Mouse (Mus musculus): Measurements from ENCODE around the gene Sel1l3. TPM values are rescaled to one million over a fixed set of nuclear protein-coding genes. Genes with fewer than 3 reads are reported as not detected.

Gene Sel1l3
- polyA plus RNA-seq, 1 experiment from 2014 or later: 3.8 TPM

GRCm38 (mm10) chr5:53193092-53194030 is 20.4 kb downstream of the Sel1l3 start:
- Histone ChIP-seq H3K27ac (peak overlapping the region; percentile 32; the same call in 1 of the 2 replicates), H3K4me2 (replicated peaks) (no peak overlapping the region), H3K9me3 (no peaks in the 10 kb centered on the region), H3K9ac (replicated peaks) (no peak overlapping the region), H3K4me1 (replicated peaks) (peaks cover 2% of the 10 kb centered on the region; the same call in 1 of the 2 replicates), H3K27me3 (no peaks in the 10 kb centered on the region), H3K36me3 (no peaks in the 10 kb centered on the region), H3K4me3 (replicated peaks) (no peak overlapping the region)
- 0 out of 2 replicates have a peak, but pooled peaks have one; percentile 14 for ATAC-seq
- 56% methylated on average over 13 of the region's 13 CpGs for WGBS

GRCm38 (mm10) chr5:53188608-53189007 is 25.1 kb downstream of the Sel1l3 start:
- no peak overlapping the region for H3K9ac ChIP-seq (replicated peaks)
- 75% methylated on average over 2 of the region's 2 CpGs for WGBS
- no peak for ATAC-seq

GRCm38 (mm10) chr5:53187245-53187644 is 26.5 kb downstream of the Sel1l3 start:
- Histone ChIP-seq H3K27ac (no peak overlapping the region), H3K36me3 (no peaks in the 10 kb centered on the region), H3K9me3 (no peaks in the 10 kb centered on the region), H3K4me2 (replicated peaks) (no peak overlapping the region), H3K9ac (replicated peaks) (no peak overlapping the region), H3K27me3 (no peaks in the 10 kb centered on the region), H3K4me1 (replicated peaks) (peaks cover 15% of the 10 kb centered on the region), H3K4me3 (replicated peaks) (no peak overlapping the region)
- no peak for ATAC-seq
- WGBS: 72% methylated on average over 10 of the region's 10 CpGs

More at GRCm38 (mm10) chr5:53188608-53189007, 25.1 kb downstream of the Sel1l3 start:
- peaks cover 18% of the 10 kb centered on the region for H3K4me1 ChIP-seq (replicated peaks)
- no peak overlapping the region for H3K4me2 ChIP-seq (replicated peaks)
- H3K9me3 ChIP-seq: no peaks in the 10 kb centered on the region
- H3K4me3 ChIP-seq (replicated peaks): no peak overlapping the region
- H3K27ac ChIP-seq: no peak overlapping the region
- no peaks in the 10 kb centered on the region for H3K36me3 ChIP-seq
- no peaks in the 10 kb centered on the region for H3K27me3 ChIP-seq

GRCm38 (mm10) chr5:53185803-53186202 is 27.9 kb downstream of the Sel1l3 start:
- Histone ChIP-seq H3K9me3 (no peaks in the 10 kb centered on the region), H3K27ac (0 out of 2 replicates have a peak overlapping the region, but pooled peaks have one; percentile 2), H3K4me2 (replicated peaks) (peak overlapping the region; percentile 16), H3K36me3 (no peaks in the 10 kb centered on the region), H3K27me3 (no peaks in the 10 kb centered on the region), H3K9ac (replicated peaks) (no peak overlapping the region), H3K4me3 (replicated peaks) (no peak overlapping the region), H3K4me1 (replicated peaks) (peaks cover 15% of the 10 kb centered on the region)
- 38% methylated on average over 11 of the region's 11 CpGs for WGBS
- ATAC-seq: peak; percentile 67

- Histone ChIP-seq H3K4me3 (replicated peaks) (no peak overlapping the region), H3K9me3 (no peaks in the 10 kb centered on the region), H3K36me3 (no peaks in the 10 kb centered on the region), H3K4me1 (replicated peaks) (0 out of 2 replicates have a peak, but pooled peaks cover 3% of the 10 kb centered on the region), H3K27ac (no peak overlapping the region), H3K9ac (replicated peaks) (no peak overlapping the region), H3K4me2 (replicated peaks) (no peak overlapping the region), H3K27me3 (no peaks in the 10 kb centered on the region)
- 80% methylated on average over 5 of the region's 5 CpGs for WGBS
- no peak for ATAC-seq
These were observed 33.8 kb downstream of the Sel1l3 start for GRCm38 (mm10) chr5:53179965-53180364.

GRCm38 (mm10) chr5:53176703-53177102 is 37.0 kb downstream of the Sel1l3 start:
- no peak for ATAC-seq
- H3K4me1 ChIP-seq (replicated peaks): peaks cover 8% of the 10 kb centered on the region; the same call in 1 of the 2 replicates

GRCm38 (mm10) chr5:53176075-53176474 is 37.7 kb downstream of the Sel1l3 start:
- Histone ChIP-seq H3K36me3 (no peaks in the 10 kb centered on the region), H3K9me3 (no peaks in the 10 kb centered on the region), H3K4me1 (replicated peaks) (peaks cover 8% of the 10 kb centered on the region; the same call in 1 of the 2 replicates), H3K27ac (no peak overlapping the region), H3K4me2 (replicated peaks) (no peak overlapping the region), H3K4me3 (replicated peaks) (no peak overlapping the region), H3K9ac (replicated peaks) (no peak overlapping the region), H3K27me3 (no peaks in the 10 kb centered on the region)
- no peak for ATAC-seq
- 78% methylated on average over 1 of the region's 4 CpGs for WGBS

More at GRCm38 (mm10) chr5:53176703-53177102, 37.0 kb downstream of the Sel1l3 start:
- H3K27me3 ChIP-seq: no peaks in the 10 kb centered on the region
- no peak overlapping the region for H3K4me2 ChIP-seq (replicated peaks)
- H3K27ac ChIP-seq: no peak overlapping the region
- 56% methylated on average over 6 of the region's 6 CpGs for WGBS
- no peaks in the 10 kb centered on the region for H3K36me3 ChIP-seq
- H3K4me3 ChIP-seq (replicated peaks): no peak overlapping the region
- no peaks in the 10 kb centered on the region for H3K9me3 ChIP-seq
- H3K9ac ChIP-seq (replicated peaks): no peak overlapping the region

- Histone ChIP-seq H3K4me2 (replicated peaks) (no peak overlapping the region), H3K9ac (replicated peaks) (no peak overlapping the region), H3K27ac (no peak overlapping the region), H3K27me3 (no peaks in the 10 kb centered on the region), H3K36me3 (no peaks in the 10 kb centered on the region), H3K4me3 (replicated peaks) (no peak overlapping the region), H3K4me1 (replicated peaks) (peaks cover 8% of the 10 kb centered on the region; the same call in 1 of the 2 replicates), H3K9me3 (no peaks in the 10 kb centered on the region)
- WGBS: 86% methylated on average over 3 of the region's 3 CpGs
- no peak for ATAC-seq
These were observed 38.5 kb downstream of the Sel1l3 start for GRCm38 (mm10) chr5:53175195-53175594.

- H3K4me2 ChIP-seq (replicated peaks): no peak overlapping the region
- peaks cover 8% of the 10 kb centered on the region; the same call in 1 of the 2 replicates for H3K4me1 ChIP-seq (replicated peaks)
- WGBS: 75% methylated on average over 12 of the region's 12 CpGs
- no peak overlapping the region for H3K9ac ChIP-seq (replicated peaks)
- H3K27ac ChIP-seq: no peak overlapping the region
- H3K27me3 ChIP-seq: no peaks in the 10 kb centered on the region
- no peaks in the 10 kb centered on the region for H3K36me3 ChIP-seq
- no peak for ATAC-seq
- H3K4me3 ChIP-seq (replicated peaks): no peak overlapping the region
- H3K9me3 ChIP-seq: no peaks in the 10 kb centered on the region
These were observed 39.3 kb downstream of the Sel1l3 start for GRCm38 (mm10) chr5:53174461-53174860.

GRCm38 (mm10) chr5:53172908-53173307 is 40.8 kb downstream of the Sel1l3 start:
- 95% methylated on average over 7 of the region's 7 CpGs for WGBS
- no peak overlapping the region for H3K9ac ChIP-seq (replicated peaks)
- H3K27me3 ChIP-seq: no peaks in the 10 kb centered on the region
- H3K4me2 ChIP-seq (replicated peaks): no peak overlapping the region
- no peak overlapping the region for H3K4me3 ChIP-seq (replicated peaks)
- H3K27ac ChIP-seq: no peak overlapping the region
- no peaks in the 10 kb centered on the region for H3K9me3 ChIP-seq
- peaks cover 6% of the 10 kb centered on the region; the same call in 1 of the 2 replicates for H3K4me1 ChIP-seq (replicated peaks)
- no peaks in the 10 kb centered on the region for H3K36me3 ChIP-seq
- no peak for ATAC-seq

GRCm38 (mm10) chr5:53172256-53172636 is 41.5 kb downstream of the Sel1l3 start:
- no peaks in the 10 kb centered on the region for H3K27me3 ChIP-seq
- H3K36me3 ChIP-seq: peaks cover 3% of the 10 kb centered on the region; the same call in 1 of the 2 replicates
- no peak overlapping the region for H3K27ac ChIP-seq
- no peak for ATAC-seq
- 90% methylated on average over 10 of the region's 10 CpGs for WGBS
- H3K9ac ChIP-seq (replicated peaks): no peak overlapping the region
- no peaks in the 10 kb centered on the region for H3K9me3 ChIP-seq
- H3K4me2 ChIP-seq (replicated peaks): no peak overlapping the region
- H3K4me3 ChIP-seq (replicated peaks): no peak overlapping the region
- peaks cover 6% of the 10 kb centered on the region; the same call in 1 of the 2 replicates for H3K4me1 ChIP-seq (replicated peaks)

GRCm38 (mm10) chr5:53171611-53172255 is 42.0 kb downstream of the Sel1l3 start:
- H3K36me3 ChIP-seq: peaks cover 3% of the 10 kb centered on the region; the same call in 1 of the 2 replicates
- 94% methylated on average over 6 of the region's 6 CpGs for WGBS

More at GRCm38 (mm10) chr5:53171611-53172255, 42.0 kb downstream of the Sel1l3 start:
- Histone ChIP-seq H3K9ac (replicated peaks) (no peak overlapping the region), H3K27me3 (no peaks in the 10 kb centered on the region), H3K4me1 (replicated peaks) (peaks cover 6% of the 10 kb centered on the region; the same call in 1 of the 2 replicates), H3K27ac (no peak overlapping the region), H3K9me3 (no peaks in the 10 kb centered on the region), H3K4me2 (replicated peaks) (no peak overlapping the region), H3K4me3 (replicated peaks) (no peak overlapping the region)
- no peak for ATAC-seq
